Mouse (Mus musculus): ENCODE results near the gene Ddah1. TPM values are rescaled to one million over a fixed set of nuclear protein-coding genes. Genes with fewer than 3 reads are reported as not detected.

The Ddah1 gene
- total RNA-seq, 1 experiment from 2014 or later: not detected

- ATAC-seq (replicated peaks; ENCODE audit: insufficient number of reproducible peaks, low FRiP score, low TSS enrichment, poor library complexity, severe bottlenecking): peak; percentile 95
Measured at GRCm38 (mm10) chr3:145923874-145924577, 165.6 kb downstream of the Ddah1 start.

- ATAC-seq (replicated peaks; ENCODE audit: insufficient number of reproducible peaks, low FRiP score, low TSS enrichment, poor library complexity, severe bottlenecking): peak; percentile 1; the same call in 1 of the 2 replicates
Measured at GRCm38 (mm10) chr3:145924649-145925337, 166.3 kb downstream of the Ddah1 start.

GRCm38 (mm10) chr3:145925506-145925905, 167.0 kb downstream of the Ddah1 start:
- no peak for ATAC-seq (replicated peaks; ENCODE audit: insufficient number of reproducible peaks, low FRiP score, low TSS enrichment, poor library complexity, severe bottlenecking)

DNA sequence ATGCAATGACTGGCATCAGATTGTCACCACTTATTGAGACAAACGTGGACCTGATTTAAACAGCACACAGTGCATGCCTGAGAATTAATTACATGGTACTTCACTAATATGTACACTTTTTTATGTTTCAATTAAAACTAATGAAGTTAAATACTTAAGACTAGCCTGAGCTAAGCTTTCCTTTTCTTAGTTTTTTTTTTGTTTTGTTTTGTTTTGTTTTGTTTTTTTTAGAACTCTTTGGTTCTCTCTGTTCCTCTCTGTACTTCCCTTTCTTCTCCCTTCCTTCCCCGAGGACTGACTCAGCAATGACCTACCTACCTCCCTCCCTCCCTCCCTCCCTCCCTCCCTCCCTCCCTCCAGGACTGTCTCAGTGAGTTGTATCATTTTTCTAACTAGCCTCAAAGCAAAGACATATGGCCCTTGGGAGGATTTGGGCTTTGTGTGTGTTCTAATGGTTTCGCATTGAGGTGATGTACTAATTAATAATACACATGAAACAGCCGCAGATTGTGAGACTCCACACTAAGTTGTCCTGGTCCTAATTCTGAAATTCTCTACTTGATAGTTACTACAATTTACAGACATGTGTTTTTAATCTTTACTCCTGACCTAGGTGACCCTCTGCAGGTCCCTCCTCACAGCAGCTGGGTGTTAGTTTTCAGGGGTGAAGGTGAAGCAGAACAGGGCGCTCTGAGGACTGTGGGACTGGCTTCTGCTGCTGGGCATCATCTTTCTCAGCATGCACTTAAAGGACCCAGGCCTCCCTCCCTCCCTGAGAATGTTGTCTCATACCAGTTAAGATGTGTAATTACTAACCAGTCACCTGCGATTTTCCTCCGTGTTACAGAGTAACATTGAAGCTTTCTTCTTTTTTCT, 171.3 kb downstream of the Ddah1 start:
- no peak for ATAC-seq (replicated peaks; ENCODE audit: insufficient number of reproducible peaks, low FRiP score, low TSS enrichment, poor library complexity, severe bottlenecking)

DNA sequence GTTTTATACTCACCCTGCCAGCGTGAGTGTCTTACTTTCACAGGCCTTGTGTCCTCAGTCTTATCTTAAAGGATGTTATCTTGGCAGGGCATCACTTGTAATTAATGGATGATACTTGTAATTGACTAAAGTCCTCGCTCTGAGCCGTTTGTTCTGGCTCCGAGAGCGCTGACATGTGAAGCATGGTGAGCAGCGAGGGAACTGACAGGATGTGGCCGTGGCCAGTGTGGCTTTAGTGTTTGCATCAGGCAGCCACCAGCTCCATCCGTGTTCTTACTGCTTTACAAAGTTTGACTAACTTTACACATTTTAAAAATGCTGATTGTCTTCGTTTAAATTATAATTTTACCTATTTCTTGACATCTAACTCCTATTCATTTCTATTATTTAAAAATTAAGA, 175.4 kb downstream of the Ddah1 start:
- ATAC-seq (replicated peaks; ENCODE audit: insufficient number of reproducible peaks, low FRiP score, low TSS enrichment, poor library complexity, severe bottlenecking): no peak

- peak; percentile 71 for ATAC-seq (replicated peaks; ENCODE audit: insufficient number of reproducible peaks, low FRiP score, low TSS enrichment, poor library complexity, severe bottlenecking)
Measured at GRCm38 (mm10) chr3:145937505-145938404, 179.3 kb downstream of the Ddah1 start, which contains the start of gene 2410004B18Rik. Gene 2410004B18Rik, plus strand, starts transcription at chr3:145938014.

GRCm38 (mm10) chr3:145938405-145939349, 180.2 kb downstream of the Ddah1 start:
- no peak for ATAC-seq (replicated peaks; ENCODE audit: insufficient number of reproducible peaks, low FRiP score, low TSS enrichment, poor library complexity, severe bottlenecking)

DNA sequence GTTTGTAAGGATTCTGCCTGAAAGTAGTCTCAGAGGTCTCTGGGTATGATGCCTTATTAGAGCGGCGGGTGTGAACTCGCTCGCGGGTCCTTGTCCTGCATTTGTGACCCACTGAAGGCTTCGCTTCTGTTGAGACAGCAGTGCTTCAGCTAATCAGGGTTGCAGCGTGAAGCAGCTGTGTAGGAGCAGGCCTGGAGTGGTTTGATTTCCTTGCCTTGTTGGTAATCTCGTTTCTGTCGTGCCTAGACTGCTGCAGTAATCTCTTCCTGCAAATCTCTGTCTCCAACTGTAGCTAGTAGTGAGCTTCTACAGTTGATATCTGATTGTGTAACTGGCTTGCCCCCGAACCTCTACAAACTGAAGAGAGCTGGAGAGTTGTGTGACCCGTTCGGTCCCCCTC, 180.9 kb downstream of the Ddah1 start:
- ATAC-seq (replicated peaks; ENCODE audit: insufficient number of reproducible peaks, low FRiP score, low TSS enrichment, poor library complexity, severe bottlenecking): no peak

DNA sequence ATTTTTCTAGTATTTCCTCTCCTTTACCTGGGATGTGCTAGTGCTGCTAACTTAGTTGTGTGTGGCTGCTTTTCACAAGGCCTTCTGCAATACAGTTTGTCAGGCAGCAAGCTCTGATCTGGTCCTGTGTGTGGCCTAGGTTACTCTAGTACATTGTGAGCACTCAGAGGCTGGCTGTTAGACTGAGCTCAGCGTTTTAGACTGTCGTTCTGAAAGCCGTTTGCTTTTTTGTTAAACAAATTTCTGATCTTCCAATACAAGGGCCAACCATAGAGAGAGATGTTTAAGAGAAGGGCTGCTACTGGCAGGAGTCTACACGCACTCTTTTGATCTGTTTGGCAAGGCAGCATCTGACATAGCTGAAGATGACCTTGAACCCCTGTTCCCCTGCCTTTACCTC, 181.5 kb downstream of the Ddah1 start:
- ATAC-seq (replicated peaks; ENCODE audit: insufficient number of reproducible peaks, low FRiP score, low TSS enrichment, poor library complexity, severe bottlenecking): no peak

GRCm38 (mm10) chr3:145941971-145942370, 183.5 kb downstream of the Ddah1 start:
- peak; percentile 73 for ATAC-seq (replicated peaks; ENCODE audit: insufficient number of reproducible peaks, low FRiP score, low TSS enrichment, poor library complexity, severe bottlenecking)

Other genes starting within 250 kb of the Ddah1 start
- 3.6 to 17.7 TPM (median 11.7 TPM) in 3 replicates for gene Znhit6, start 182.5 kb upstream of the Ddah1 start, total RNA-seq (2017)
- gene Ccn1, start 108.7 kb upstream of the Ddah1 start, total RNA-seq (2017): not detected in 3 replicates
- 122 to 137 TPM (median 132 TPM) in 3 replicates for gene Bcl10, start 164.1 kb downstream of the Ddah1 start, total RNA-seq (2017)
- gene 2410004B18Rik, start 179.3 kb downstream of the Ddah1 start, total RNA-seq (2017): 24.4 to 36.0 TPM (median 25.5 TPM) in 3 replicates
- gene Syde2, start 229.2 kb downstream of the Ddah1 start, total RNA-seq (2017): 0.32 to 1.6 TPM in 2 of 3 replicates, not detected in the other